Comparison of ENCODE assay signal across 26 mouse cellular contexts in the genomic region with DNA sequence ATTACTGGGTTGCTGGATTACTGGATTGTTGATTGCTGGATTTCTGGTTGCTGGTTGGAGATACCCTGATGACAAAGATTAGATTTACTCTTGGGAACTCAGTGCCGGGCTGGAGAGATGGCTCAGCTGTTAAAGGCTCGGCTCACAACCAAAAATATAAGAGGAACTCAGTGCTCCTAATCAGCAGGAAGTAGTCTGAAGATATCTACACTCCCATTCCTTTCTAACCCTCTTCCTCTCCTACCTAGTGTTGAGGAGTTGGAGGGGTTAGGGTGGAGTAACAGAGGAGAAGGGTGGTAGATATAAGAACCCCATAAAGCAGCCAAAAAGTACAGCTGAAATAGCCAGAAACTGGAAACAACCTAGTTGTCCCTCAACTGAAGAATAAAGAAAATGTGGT. TPM values are rescaled to one million over a fixed set of nuclear protein-coding genes. Genes with fewer than 3 reads are reported as not detected.
DNase-seq lines count a peak whose midpoint lies in the region; TF ChIP-seq lines count a peak whose summit lies in the region.
"Had no signal": no experiment of that assay in that cellular context is flagged by ENCODE, and none has a peak within 500 bp of the region (broad histone marks: within the 10 kb centered on the region; RNA-seq: fewer than 3 reads in every experiment).

No protein-coding gene starts in this region.

- H3K9ac ChIP-seq in MEL (ENCODE audit: control insufficient read depth, low read depth, low read length, poor library complexity, severe bottlenecking), result no peak overlapping the region

- DNase-seq in MEL (ENCODE audit: low read depth, low spot score) (peak; percentile 82), MEL-GATA-1-ER (ENCODE audit: extremely low read depth, low read depth) (peak; percentile 52)
- DNase-seq in layer of hippocampus, adult 9-11 months, result no peak
- DNase-seq in layer of hippocampus, adult 18-20 months (ENCODE audit: low spot score in 2 of 2), result no peak
- DNase-seq: adrenal gland, adult 2 months; adrenal gland, adult 8-10 months; adrenal gland, postnatal 10 days; adrenal gland, postnatal 14 days; adrenal gland, postnatal 25 days; adrenal gland, postnatal 36 days; B cell, adult 2 months; cerebellum, adult 11 months; cerebellum, adult 11-12 months; cerebellum, adult 18-20 months; cerebellum, adult 2 months; cerebellum, adult 8-10 months had no signal

- no peak for TF ChIP-seq RAD21 in MEL (IDR thresholded peaks at IDR 0.05; ENCODE audit: low read depth, low read length)

- H3K27ac ChIP-seq in MEL (ENCODE audit: control insufficient read depth, low read depth, low read length), result no peak overlapping the region

- peaks cover 0 to 23% of the 10 kb centered on the region in 2 experiments; a peak in 2 of 4 replicates for H3K36me3 ChIP-seq in MEL (ENCODE audit: control insufficient read depth in 1 of 2, insufficient read depth in 2 of 2, low read length in 2 of 2)
- H3K36me3 ChIP-seq: G1E had no signal

- H3K27me3 ChIP-seq in MEL (ENCODE audit: control insufficient read depth in 1 of 2, insufficient read depth in 2 of 2, low read length in 2 of 2), result no peaks in the 10 kb centered on the region

- H3K4me1 ChIP-seq in MEL (ENCODE audit: control insufficient read depth in 1 of 2, insufficient read depth in 2 of 2, low read length in 2 of 2), result peaks cover 9 to 21% of the 10 kb centered on the region in 2 experiments

- TF ChIP-seq CTCF in MEL (IDR thresholded peaks at IDR 0.05 in 2 of 3, conservative IDR thresholded peaks at IDR 0.05 in 1 of 3; ENCODE audit: control insufficient read depth in 1 of 3, insufficient read depth in 1 of 3, low read depth in 2 of 3, low read length in 3 of 3, poor library complexity in 1 of 3, severe bottlenecking in 1 of 3), result no peak

- no peak overlapping the region for H3K4me3 ChIP-seq in MEL (ENCODE audit: control insufficient read depth in 1 of 2, insufficient read depth in 1 of 2, low read depth in 2 of 2, low read length in 2 of 2)

- H3K9me3 ChIP-seq in MEL (replicated peaks; ENCODE audit: insufficient read depth, low read length), result no peaks in the 10 kb centered on the region
- H3K9me3 ChIP-seq: G1E had no signal

- TF ChIP-seq EP300 in MEL (IDR thresholded peaks at IDR 0.05; ENCODE audit: low read depth in 1 of 2, low read length in 2 of 2), result peak; percentile 93 to 98

- no peak for TF ChIP-seq POLR2A in MEL (IDR thresholded peaks at IDR 0.05; ENCODE audit: control insufficient read depth in 1 of 2, insufficient read depth in 1 of 2, low read depth in 1 of 2, low read length in 2 of 2, poor library complexity in 1 of 2)

- H3K79me2 ChIP-seq in MEL (ENCODE audit: control insufficient read depth, insufficient read depth, low read length, poor library complexity), result no peaks in the 10 kb centered on the region

TF ChIP-seq in MEL, 35 proteins besides CTCF, POLR2A, EP300 and RAD21:
- TF ChIP-seq HCFC1 (IDR thresholded peaks at IDR 0.05; ENCODE audit: low read depth, low read length) (no peak), ZKSCAN1 (IDR thresholded peaks at IDR 0.05; ENCODE audit: low read depth, low read length) (no peak), MXI1 (IDR thresholded peaks at IDR 0.05; ENCODE audit: low read depth, low read length) (no peak), E2F4 (IDR thresholded peaks at IDR 0.05; ENCODE audit: borderline replicate concordance, low read depth, low read length) (no peak), POLR2AphosphoS2 (IDR thresholded peaks at IDR 0.05; ENCODE audit: low read length) (no peak), SMC3 (IDR thresholded peaks at IDR 0.05; ENCODE audit: low read depth, low read length) (no peak), KAT2A (conservative IDR thresholded peaks at IDR 0.05; ENCODE audit: low read depth, low read length) (no peak), RCOR1 (IDR thresholded peaks at IDR 0.05; ENCODE audit: low read depth, low read length) (peak; percentile 91), CHD1 (IDR thresholded peaks at IDR 0.05; ENCODE audit: low read depth, low read length) (no peak), GATA1 (IDR thresholded peaks at IDR 0.05; ENCODE audit: low read depth, low read length) (peak; percentile 96), MAX (IDR thresholded peaks at IDR 0.05; ENCODE audit: low read length) (no peak), UBTF (IDR thresholded peaks at IDR 0.05; ENCODE audit: borderline replicate concordance, insufficient read depth, low read depth, low read length) (0 out of 2 replicates have a peak, but pooled peaks have one; percentile 27), MEF2A (IDR thresholded peaks at IDR 0.05; ENCODE audit: extremely low read depth, insufficient replicate concordance, low read depth, low read length, poor library complexity, severe bottlenecking) (no peak), ZMIZ1 (IDR thresholded peaks at IDR 0.05; ENCODE audit: low read depth, low read length) (no peak), BHLHE40 (IDR thresholded peaks at IDR 0.05; ENCODE audit: borderline replicate concordance, low read depth, low read length) (peak; percentile 32; the same call in 1 of the 2 replicates), ELF1 (IDR thresholded peaks at IDR 0.05; ENCODE audit: low read depth, low read length) (peak; percentile 35; the same call in 1 of the 2 replicates), USF2 (IDR thresholded peaks at IDR 0.05; ENCODE audit: borderline replicate concordance in 1 of 2, insufficient read depth in 1 of 2, low read depth in 1 of 2, low read length in 2 of 2) (no peak), GABPA (IDR thresholded peaks at IDR 0.05; ENCODE audit: low read depth, low read length) (no peak), ZC3H11A (IDR thresholded peaks at IDR 0.05; ENCODE audit: low read depth, low read length) (no peak), TCF12 (IDR thresholded peaks at IDR 0.05; ENCODE audit: low read depth, low read length) (peak; percentile 90), NELFE (IDR thresholded peaks at IDR 0.05; ENCODE audit: low read depth, low read length) (no peak), USF1 (IDR thresholded peaks at IDR 0.05; ENCODE audit: low read depth, low read length) (no peak), MAZ (IDR thresholded peaks at IDR 0.05; ENCODE audit: low read depth, low read length) (peak; percentile 55), ZNF384 (IDR thresholded peaks at IDR 0.05; ENCODE audit: low read depth, low read length) (no peak), NRF1 (IDR thresholded peaks at IDR 0.05; ENCODE audit: insufficient read depth, low read depth, low read length, poor library complexity, severe bottlenecking) (no peak), MYB (IDR thresholded peaks at IDR 0.05; ENCODE audit: low read depth, low read length) (peak; percentile 49; the same call in 1 of the 2 replicates), TAL1 (IDR thresholded peaks at IDR 0.05; ENCODE audit: low read length) (no peak), ETS1 (IDR thresholded peaks at IDR 0.05; ENCODE audit: low read depth, low read length) (peak; percentile 96), SIN3A (IDR thresholded peaks at IDR 0.05; ENCODE audit: low read length) (peak; percentile 57), MYC (IDR thresholded peaks at IDR 0.05; ENCODE audit: low read depth, low read length) (0 out of 2 replicates have a peak, but pooled peaks have one; percentile 35), CHD2 (IDR thresholded peaks at IDR 0.05; ENCODE audit: low read length) (no peak; the same call in 1 of the 2 replicates), POLR2AphosphoS5 (IDR thresholded peaks at IDR 0.05; ENCODE audit: borderline replicate concordance, low read depth, low read length) (no peak), MAFK (IDR thresholded peaks at IDR 0.05; ENCODE audit: borderline replicate concordance, low read depth, low read length) (no peak), JUND (IDR thresholded peaks at IDR 0.05; ENCODE audit: low read depth, low read length) (no peak), TBP (IDR thresholded peaks at IDR 0.05; ENCODE audit: low read depth, low read length) (no peak)
TF ChIP-seq in MEL: peak in this region for 11.

RNA-seq across cellular contexts. Expression of a gene that starts 11.8 kb away (rescaled TPM):
- total RNA-seq in MEL (2012; rRNA removed), result not detected in 2 replicates
- not detected for polyA plus RNA-seq in MEL (2012; ENCODE audit: insufficient read depth in 1 of 2, insufficient read length in 2 of 2, low read depth in 1 of 2, low replicate concordance in 2 of 2, missing spikeins in 1 of 2)
- not detected for total RNA-seq in layer of hippocampus, adult 18-20 months (2021)
- total RNA-seq: adrenal gland, adult 18-20 months; adrenal gland, adult 2 months; adrenal gland, adult 8-10 months; adrenal gland, postnatal 10 days; adrenal gland, postnatal 14 days; adrenal gland, postnatal 25 days; adrenal gland, postnatal 36 days; adrenal gland, postnatal 4 days; CH12.LX; ES-E14 had no signal
- polyA plus RNA-seq: activated CD4-positive, CD25-positive, alpha-beta regulatory T cell, adult 4 months; adrenal gland, adult 2 months; brain, embryonic 14.5 days; C2C12; CD4-positive, CD25-positive, alpha-beta regulatory T cell, adult 4 months; cerebellum, adult 2 months; G1E; Patski had no signal

RNA-seq across cellular contexts. Expression of a gene that starts 26.4 kb away (rescaled TPM):
- total RNA-seq in MEL (2012; rRNA removed), result not detected in 2 replicates
- not detected for polyA plus RNA-seq in MEL (2012; ENCODE audit: insufficient read depth in 1 of 2, insufficient read length in 2 of 2, low read depth in 1 of 2, low replicate concordance in 2 of 2, missing spikeins in 1 of 2)
- total RNA-seq in layer of hippocampus, adult 18-20 months (2021), result not detected
- total RNA-seq: adrenal gland, adult 18-20 months; adrenal gland, adult 2 months; adrenal gland, adult 8-10 months; adrenal gland, postnatal 10 days; adrenal gland, postnatal 14 days; adrenal gland, postnatal 25 days; adrenal gland, postnatal 36 days; adrenal gland, postnatal 4 days; CH12.LX; ES-E14 had no signal
- polyA plus RNA-seq: activated CD4-positive, CD25-positive, alpha-beta regulatory T cell, adult 4 months; adrenal gland, adult 2 months; brain, embryonic 14.5 days; C2C12; CD4-positive, CD25-positive, alpha-beta regulatory T cell, adult 4 months; cerebellum, adult 2 months; G1E; Patski had no signal

RNA-seq across cellular contexts. Expression of a gene that starts 35.8 kb away (rescaled TPM):
- total RNA-seq in MEL (2012; rRNA removed), result not detected in 2 replicates
- polyA plus RNA-seq in MEL (2012; ENCODE audit: insufficient read depth in 1 of 2, insufficient read length in 2 of 2, low read depth in 1 of 2, low replicate concordance in 2 of 2, missing spikeins in 1 of 2), result not detected
- total RNA-seq in layer of hippocampus, adult 18-20 months (2021), result not detected
- total RNA-seq: adrenal gland, adult 18-20 months; adrenal gland, adult 2 months; adrenal gland, adult 8-10 months; adrenal gland, postnatal 10 days; adrenal gland, postnatal 14 days; adrenal gland, postnatal 25 days; adrenal gland, postnatal 36 days; adrenal gland, postnatal 4 days; CH12.LX; ES-E14 had no signal
- polyA plus RNA-seq: activated CD4-positive, CD25-positive, alpha-beta regulatory T cell, adult 4 months; adrenal gland, adult 2 months; brain, embryonic 14.5 days; C2C12; CD4-positive, CD25-positive, alpha-beta regulatory T cell, adult 4 months; cerebellum, adult 2 months; G1E; Patski had no signal

RNA-seq across cellular contexts. Expression of a gene that starts 42.5 kb away (rescaled TPM):
- not detected in 2 replicates for total RNA-seq in MEL (2012; rRNA removed)
- polyA plus RNA-seq in MEL (2012; ENCODE audit: insufficient read depth in 1 of 2, insufficient read length in 2 of 2, low read depth in 1 of 2, low replicate concordance in 2 of 2, missing spikeins in 1 of 2), result not detected
- total RNA-seq in layer of hippocampus, adult 18-20 months (2021), result not detected
- total RNA-seq: adrenal gland, adult 18-20 months; adrenal gland, adult 2 months; adrenal gland, adult 8-10 months; adrenal gland, postnatal 10 days; adrenal gland, postnatal 14 days; adrenal gland, postnatal 25 days; adrenal gland, postnatal 36 days; adrenal gland, postnatal 4 days; CH12.LX; ES-E14 had no signal
- polyA plus RNA-seq: activated CD4-positive, CD25-positive, alpha-beta regulatory T cell, adult 4 months; adrenal gland, adult 2 months; brain, embryonic 14.5 days; C2C12; cerebellum, adult 2 months; G1E; Patski had no signal

Comparison
In these comparisons a context has a peak if more than half of its experiments do, and no peak if none do; other contexts are left out.
1. DNase-seq: peak in MEL (single experiment) and MEL-GATA-1-ER (single experiment); none in layer of hippocampus, adult 9-11 months (single experiment) and layer of hippocampus, adult 18-20 months (0 of 2).